Mouse (Mus musculus) frontal cortex, postnatal 10 days (tissue): ENCODE measurements around the gene Prdm16.

Experiments used
- DNase-seq, 2 experiments: peaks; one replicate each; pipeline ENCODE4 v3.0.0; 2022; ENCODE audit warnings: low spot score in 2 of 2, mixed read lengths in 1 of 2

Gene Prdm16

DNA sequence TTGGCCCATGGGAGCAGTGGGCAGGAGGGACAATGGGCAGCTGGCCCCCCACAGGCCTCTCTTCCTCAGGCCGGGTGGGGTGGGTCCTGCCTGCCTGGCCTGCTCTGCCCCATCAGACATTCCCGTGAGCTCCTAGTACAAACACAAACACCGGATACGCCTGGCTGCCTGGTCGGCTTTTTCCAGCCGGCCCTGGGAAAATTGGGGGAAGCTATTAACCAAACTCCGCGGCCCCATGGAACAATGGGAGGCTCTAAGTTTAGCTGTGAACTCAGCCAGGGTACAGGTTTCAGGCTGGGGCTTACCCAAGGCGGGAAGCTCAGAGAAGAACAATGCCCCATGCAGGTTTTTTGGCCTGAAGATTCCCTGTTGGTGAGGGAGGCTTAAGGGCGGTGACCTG lies 300.0 kb downstream of the Prdm16 start:
- no peak for DNase-seq

DNA sequence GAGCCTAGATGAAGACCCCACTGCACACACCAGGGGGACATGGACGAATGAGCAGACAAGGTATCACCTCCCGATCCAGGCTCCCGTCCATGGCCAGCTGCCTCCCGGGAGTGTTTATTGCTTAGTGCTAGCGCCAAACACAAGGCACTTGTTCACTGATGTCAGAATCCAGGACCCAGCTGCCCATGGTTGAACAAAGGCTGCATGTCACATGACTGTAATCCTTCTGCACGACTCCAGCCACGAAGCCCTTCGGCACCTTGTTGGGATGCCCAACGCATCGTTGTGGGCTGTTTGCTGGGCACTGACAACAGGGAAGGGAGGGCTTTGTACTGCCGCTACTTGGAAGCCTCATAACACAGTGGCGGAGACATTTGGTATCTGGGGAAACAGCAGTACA lies 300.9 kb downstream of the Prdm16 start, which contains the start of gene B230104I21Rik:
B230104I21Rik (plus strand) TSS at position 367 of the 400 bp plus-strand sequence.
- peak; percentile 45 to 73 for DNase-seq

DNA sequence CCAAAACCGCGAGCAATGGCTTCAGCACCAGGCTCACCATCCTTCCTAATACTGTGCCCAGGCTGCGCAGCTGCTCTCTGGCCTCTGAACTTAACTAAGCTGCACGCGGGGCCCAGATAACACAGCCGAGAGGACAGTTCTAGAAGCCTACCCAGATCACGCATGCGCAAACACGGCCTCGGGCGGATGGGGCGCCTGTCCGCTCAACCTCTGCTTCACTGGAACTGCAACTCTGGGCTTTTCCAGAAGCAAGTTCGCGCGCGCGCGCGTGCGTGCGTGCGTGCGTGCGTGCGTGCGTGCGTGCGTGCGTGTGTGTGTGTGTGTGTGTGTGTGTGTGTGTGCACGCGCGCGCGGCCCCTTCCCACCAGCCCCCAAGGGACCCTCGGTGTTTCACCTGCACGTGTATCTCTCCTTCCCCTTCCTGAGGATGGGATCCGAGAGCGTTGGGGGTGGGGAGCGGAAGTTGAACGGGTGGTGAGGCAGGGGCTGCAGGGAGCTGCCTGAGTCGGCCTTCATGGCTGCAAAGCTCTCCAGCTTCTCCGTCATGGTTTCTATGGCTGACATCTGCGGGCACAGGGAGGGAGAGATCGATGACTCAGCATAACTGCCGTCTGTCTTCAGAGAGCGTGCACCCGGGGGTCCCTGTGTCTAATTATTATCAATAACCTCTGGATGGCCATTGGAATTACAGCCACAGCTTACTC lies 301.8 kb downstream of the Prdm16 start:
- DNase-seq = no peak

DNA sequence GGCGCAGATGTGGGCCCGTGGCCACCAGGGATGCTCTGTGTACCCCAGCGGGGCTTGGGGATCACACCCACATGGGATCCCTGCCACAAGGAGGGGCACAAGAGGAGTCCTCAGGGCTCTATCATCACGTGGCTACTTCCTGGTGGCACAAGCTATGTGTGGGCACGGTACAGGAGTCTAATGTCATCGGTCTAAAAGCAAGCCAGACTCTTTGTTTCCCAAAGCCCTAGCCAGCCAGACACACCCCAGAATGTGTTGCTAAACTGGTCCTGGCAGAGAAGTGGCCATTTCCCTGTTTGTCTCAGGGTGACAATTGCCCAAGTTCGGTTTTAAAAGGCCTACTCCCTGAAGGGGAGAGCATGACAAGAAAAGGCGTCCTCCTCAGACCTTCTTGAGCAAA lies 303.4 kb downstream of the Prdm16 start:
- DNase-seq = no peak

DNA sequence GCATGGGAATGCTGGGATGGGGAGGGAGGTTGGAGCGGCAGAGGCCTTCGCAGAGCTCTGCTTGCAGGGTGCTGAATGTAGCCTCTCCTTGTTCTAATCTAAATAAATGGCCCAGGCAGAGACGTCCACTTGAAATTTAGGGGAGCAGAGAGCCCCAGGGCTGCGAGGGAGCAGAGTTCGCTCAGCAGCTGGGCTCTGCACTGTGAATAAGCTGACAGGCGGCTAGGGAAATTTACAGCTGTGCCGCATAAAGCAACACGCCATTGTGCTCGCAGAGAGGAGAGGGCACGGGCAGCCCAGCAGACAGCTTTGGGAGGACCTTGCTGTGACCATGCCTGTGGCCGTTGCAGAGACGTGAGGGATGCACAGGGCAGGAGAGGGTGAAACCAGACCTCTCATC lies 305.4 kb downstream of the Prdm16 start:
- DNase-seq = no peak

DNA sequence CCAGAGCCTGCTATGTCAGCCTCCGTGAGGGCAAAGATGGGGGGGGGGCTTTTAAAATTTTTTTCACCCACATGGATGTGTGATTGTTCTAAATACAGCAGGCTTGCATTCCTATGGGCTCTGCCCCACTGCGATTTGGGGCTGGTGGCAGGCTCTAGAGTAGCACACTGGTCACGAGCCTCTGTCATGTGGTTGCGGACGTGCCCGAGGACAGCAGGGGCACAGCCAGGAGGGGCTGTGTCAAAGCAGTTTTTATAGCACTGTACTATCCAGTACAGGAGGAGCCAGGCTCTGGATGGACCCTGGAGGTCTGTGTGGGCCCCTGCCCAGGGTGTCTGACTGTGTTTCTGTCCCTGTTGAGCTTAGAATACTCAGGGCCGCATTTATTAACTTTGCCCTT lies 306.7 kb downstream of the Prdm16 start:
- DNase-seq = no peak

DNA sequence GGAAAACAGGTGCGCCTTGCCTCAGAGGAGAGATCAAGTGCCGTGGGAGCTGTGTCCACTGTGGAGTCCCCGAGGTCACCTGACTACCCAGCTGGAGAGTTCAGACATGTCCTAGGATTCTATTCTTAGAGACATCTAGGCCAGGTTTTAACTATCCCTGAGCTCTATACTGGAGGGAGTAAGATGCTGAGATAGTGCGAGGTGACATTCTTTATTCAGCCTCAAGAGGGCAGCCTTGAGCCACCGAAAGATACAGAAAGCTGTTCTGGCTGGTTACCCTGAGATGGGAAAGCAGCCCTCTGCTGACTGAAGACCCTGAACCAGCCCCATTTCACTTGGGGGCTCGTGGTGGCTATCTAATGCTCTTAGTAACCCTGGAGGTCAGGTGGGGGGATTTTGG lies 307.8 kb downstream of the Prdm16 start:
- DNase-seq = peak; percentile 37 to 76

DNA sequence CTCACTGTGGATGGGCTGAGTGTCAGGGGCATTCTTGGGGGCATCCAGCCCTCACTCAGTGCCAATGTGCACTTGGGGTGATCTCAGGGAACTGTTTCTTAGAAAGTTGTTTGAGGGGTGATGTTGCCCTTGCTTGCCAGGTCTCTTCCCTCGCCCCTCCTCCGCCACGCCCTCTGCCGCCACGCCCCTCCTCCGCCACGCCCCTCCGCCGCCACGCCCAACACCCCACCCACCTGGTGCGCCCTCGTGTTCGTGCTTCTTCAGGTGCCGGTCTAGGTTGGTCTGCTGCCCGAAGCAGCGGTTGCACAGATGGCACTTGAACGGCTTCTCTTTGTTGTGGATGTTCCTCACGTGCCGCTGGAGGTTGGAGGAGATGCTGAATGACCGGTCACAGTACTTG lies 308.2 kb downstream of the Prdm16 start:
- no peak for DNase-seq

DNA sequence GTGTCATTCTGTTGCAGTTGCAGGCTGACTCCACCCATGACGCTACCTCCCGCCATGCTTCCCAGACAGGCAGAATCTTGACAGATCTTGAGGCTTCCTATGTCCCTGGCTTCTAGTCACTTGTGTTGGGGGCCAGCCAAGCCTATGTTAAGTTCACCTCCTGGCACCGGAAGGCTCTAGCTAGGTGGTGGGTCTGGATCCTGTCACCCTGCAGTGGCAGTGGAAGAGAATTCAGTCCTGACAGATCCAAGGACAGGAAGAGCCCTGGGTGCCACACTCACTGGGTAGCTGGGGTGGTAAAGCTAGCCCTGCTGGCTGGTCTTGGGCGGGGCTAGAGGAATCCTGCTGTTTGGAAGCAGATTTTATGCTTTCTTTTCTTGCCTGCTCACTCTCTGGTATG lies 311.3 kb downstream of the Prdm16 start:
- DNase-seq = no peak

DNA sequence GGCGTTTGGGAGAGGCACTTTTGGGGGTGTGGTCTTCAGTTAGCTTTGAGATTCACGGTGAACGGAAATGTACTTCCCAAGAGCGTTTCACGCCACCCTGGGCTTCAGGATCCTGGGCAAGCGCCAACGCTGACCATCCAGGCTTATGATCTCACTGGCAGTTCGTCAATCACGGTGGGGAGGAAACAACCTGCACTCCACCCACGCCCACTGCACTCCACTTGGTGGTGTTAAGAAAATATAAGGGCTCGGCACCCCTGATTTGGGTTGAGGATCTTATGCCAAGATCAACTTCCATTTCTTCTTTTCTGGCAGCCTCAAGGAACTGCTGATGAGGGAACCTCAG lies 323.1 kb downstream of the Prdm16 start:
- no peak for DNase-seq

DNA sequence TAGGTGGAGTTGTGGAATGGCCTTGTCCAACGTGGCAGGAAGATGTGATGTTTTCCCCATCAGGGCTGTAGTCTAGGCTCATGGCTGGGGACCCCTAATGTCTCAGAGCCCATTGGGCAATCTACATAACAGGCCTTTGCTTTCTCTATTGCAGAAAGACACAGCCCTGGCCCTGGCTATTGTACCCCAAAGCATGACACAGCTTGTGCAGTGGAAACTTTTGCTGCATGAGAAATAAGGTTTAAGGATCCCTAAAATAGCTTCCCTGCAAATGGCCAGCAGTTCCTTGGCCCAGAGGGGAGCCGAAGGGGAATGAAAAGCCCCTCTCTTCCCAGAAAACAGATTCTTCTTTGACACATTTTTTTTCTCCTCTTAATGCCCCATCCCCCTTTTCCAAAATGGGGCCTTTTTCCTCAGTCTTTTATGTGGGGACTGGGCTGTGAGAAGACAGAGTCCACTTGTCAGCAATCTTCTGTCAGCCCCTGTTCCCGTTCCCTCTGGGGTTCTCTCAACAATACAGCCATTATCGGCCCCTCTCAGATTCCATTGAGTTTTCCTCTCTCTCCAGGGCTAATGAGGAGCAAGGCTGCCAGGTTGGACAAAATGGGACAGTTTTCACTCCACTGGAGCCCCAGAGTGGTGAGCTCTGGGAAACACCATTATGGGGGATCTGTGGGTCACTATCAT lies 323.6 kb downstream of the Prdm16 start:
- DNase-seq = peak; percentile 46 to 63

DNA sequence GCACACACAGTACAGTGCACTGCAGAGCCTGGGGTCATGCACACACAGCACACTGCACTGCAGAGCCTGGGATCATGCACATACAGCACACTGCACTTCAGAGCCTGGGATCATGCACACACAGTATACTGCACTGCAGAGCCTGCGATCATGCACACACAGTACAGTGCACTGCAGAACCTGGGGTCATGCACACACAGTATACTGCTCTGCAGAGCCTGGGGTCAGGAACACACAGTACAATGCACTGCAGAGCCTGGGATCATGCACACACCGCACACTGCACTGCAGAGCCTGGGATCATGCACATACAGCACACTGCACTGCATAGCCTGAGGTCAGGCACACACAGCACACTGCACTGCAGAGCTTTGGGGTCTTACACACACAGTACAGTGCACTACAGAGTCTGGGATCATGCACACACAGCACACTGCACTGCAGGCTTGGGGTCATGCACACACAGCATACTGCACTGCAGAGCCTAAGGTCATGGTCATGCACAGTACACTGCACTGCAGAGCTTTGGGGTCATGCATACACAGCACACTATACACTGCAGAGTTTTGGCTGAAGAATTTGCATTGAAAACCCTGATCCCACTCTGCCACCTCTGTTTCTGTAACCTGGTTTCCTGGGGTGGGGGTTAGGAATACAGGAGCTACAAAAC lies 324.4 kb downstream of the Prdm16 start:
- DNase-seq = no peak

DNA sequence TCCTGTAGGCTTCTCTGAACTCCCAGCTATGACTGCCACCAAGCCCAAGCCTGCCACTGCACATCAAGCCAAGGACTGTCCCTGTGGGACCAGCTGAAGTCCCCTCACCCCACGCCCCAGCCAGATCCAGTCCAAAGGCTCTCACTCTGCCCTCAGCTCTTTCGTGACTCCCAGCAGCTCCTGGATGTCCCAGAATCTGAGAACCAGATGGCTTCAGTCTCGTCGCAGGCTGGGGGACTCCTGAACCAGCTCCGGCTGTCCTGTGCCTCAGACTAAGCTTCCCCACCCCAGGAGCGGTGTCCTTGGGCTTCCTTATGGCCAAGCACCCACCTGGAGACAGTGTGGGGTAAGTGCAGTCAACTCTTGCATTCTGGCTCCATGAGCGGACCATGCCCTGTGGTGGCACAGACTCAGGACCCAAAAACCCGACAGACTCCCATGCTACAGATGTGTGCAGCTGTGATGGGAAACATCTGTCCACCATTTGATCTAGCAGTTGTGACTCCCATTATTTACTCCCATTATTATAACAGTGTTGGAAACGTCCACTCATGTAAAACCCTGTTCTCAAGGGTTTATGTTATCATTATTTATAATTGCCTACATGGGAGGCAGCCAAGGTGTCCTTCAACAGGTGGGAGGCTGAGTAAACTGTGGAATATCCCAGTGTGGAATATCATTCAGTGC lies 326.0 kb downstream of the Prdm16 start:
- DNase-seq = no peak

DNA sequence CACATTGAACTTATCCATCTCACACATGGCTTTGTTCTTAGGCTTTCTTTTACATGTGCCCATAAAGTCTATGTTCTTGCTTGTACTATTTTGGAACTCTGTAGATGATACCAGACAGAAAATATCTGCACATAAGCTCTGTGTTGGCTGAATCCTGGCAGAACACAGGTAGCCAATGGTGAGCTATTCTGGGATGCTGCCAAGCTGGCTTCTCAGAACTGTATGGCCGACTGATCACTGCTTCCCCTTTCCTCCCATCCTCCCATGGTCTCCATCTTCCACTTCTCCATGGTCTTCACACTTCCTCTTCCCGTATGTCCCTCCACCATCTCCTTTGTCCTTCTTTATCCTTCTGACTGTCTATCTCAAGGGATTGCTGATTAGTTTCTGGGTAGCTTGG lies 327.5 kb downstream of the Prdm16 start:
- DNase-seq = no peak

DNA sequence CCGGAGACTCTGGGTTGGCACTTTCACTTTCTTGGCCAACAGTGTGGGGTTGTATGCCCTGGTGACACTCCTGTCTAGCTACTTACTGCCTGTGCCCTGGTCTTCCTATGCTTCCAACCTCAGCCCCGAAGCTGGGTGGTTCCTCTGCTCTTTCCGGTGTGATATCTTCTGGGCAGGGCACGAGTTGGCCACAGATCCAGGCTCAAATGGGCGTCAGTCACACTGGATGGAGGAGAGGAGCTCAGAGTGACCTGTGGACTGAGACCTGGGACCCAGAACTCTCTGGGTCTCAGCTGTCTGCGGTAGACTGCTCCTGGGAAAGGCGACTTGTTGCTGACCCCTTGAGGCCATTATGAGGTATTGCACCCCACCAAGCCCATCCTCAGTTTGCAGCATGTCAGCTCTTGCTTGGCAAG lies 335.2 kb downstream of the Prdm16 start, which contains the start of gene Arhgef16:
Arhgef16 (minus strand) TSS at position 211 of the 416 bp plus-strand sequence.
- DNase-seq = peak in 1 of 2 experiments; percentile 46

DNA sequence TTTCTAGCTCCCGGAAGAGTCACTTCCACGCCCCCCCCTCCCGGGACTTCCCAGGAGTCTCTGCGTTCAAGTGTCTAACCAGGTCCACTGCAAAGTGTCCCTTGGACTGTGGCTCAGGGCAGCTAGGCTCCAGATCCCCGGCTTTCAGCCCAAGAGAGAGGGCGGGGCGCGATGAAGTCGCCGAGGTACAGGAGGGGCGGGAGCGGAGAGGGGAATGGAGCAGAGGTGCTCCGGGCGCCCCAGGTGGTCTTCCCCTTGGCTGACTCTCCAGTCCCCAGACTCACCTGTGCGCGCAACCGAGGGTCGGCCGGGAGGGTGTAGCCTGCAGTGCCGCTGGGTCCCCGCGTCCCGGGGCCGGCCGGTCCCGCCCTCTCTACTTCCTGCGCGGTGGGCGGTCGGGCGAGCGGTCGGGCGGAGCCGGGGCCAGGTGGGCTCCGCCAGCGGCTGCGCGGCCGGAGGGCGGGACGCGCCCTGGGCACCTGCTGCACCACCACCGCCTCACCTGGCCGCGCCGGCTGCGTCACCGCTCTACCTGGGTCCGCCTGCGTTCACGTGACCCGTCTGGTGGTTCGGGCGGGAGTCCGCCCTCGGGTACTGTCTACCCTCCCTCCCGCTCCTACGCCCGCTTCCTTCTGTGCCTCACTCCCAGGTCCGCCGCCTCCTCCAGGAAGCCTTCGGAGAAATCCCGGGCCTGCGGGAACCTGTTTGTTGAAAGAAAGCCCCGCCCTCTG lies 337.0 kb downstream of the Prdm16 start:
- DNase-seq = no peak

DNA sequence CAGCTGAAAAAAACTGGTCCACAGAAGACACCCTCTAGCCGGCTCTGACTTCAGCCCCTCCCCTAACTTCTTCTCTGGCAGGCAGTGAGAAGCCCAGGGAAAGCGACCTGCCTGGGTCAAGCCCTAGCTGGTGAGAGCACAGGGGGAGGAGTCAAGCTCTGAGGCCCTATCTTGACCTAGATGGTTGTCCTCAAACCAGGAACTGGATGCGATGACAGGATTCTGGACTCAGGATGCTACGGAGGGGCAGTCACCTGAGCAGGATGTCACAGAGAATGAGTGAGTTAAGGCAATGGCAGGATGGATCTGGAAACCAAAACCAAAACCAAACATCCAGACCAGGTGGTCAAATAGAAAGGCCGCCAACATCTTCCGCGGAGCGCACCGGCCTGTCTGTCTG lies 338.9 kb downstream of the Prdm16 start:
- no peak for DNase-seq

DNA sequence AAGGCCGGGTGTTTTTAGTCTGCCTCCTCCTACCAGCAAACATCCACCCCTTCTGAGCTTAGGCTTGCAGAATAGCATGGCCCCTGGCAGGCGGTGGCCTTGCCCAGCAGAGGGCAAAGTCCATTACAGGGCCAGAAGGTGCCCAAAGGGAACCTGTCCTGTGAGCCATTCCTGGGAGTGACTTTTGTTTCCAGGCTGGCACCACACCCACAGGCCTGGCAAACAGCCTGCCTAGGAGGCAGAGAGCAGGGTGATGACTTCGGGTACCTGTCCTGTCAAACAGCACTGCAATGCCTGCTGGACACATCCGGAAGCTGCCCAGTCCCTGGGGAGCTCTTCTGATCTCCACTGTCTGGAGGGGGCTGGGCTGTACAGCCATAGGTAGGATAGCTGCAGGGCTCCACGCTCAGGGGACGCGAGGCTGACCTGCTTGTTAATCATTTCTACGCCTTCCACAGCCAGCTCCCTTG lies 342.4 kb downstream of the Prdm16 start:
- no peak for DNase-seq

DNA sequence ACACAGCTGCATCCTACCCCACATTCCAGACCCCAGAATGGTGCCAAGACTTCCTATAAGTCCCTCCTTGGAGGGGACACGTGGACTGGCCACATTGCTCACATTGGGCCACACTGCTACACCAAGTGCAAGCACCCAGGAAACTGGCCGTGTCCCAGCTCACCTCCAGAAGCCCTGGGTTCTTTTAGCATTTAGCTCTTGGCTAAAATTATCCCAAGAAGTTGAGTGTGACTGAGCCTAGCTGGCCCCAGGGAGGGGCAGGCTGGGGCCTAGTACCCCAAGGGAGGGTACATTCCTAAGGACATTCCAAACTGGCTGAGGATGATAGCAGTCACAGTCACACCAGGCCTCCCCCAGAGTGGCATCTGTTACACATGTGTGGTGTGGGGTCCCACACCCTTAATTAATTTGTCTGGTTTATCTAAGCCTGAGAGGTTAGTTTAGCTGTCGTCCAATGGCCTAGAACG lies 342.9 kb downstream of the Prdm16 start:
- no peak for DNase-seq

DNA sequence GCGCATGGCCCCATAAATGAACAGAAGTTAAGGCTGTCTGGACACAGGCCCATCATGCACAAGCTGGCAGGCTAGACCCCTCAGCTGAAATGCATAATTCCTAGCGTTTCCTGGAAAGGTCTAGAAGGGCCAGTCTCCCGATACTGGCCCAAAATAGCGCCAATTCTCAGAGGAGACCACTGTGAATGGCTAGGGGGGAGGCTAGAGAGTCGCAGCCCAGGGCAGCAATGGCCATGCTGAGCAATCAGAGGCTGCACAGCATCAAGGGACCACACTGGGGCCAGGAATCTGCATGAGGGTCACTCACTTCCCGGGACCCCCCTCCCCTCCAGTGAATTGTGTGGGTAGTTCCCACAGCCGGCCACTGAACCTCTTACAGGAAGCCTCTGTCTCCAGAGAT lies 353.0 kb downstream of the Prdm16 start:
- no peak for DNase-seq

DNA sequence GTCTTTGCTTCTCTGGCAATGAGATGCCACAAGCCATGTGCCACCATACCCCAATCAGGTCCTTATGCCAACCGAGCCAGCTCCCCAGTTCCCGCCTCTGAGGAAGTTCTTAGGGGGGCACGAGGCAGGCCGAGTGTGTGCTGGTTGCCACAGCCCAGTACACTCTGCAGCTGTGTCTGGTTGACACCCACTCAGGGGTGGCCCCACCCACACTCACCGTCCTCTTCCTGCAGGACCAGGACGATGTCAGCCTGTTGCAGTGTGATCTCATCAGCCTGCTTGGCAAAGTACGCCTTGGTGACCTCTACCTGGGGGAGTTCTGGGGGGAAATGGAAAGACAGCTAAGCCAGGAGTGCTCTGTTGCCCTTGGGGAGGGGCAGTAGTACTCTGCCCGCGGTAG lies 357.2 kb downstream of the Prdm16 start:
- no peak for DNase-seq
